Mouse (Mus musculus): ENCODE measurements at regions not wholly inside any gene's neighbourhood (a gene's known extent, or its start where the extent isn't known, plus 50 kb on each side); places are given as distances from the start of the nearest gene placed in this dataset.
A peak's percentile ranks its signal among the peaks of the same experiment; 100 is the strongest.

DNA sequence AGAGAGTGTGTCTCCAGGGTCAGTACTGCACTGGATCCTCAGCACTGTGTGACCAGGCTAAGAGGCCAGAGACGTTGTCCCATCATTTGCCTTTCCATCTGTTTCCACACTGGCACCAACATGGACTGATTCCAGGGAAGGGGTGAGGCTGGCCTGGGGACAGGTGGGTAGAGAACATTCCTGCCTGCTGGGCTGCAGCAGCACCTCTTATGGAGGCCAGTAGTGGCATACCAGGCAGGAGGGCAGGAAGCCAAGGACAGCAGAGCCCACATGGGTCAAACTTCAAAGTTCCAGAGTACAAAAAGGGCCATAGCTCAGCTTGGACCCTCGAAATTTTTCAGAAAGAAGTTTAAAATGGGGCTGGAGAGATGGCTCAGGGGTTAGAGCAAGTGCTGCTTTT, 115.4 kb upstream of the Ercc6l2 start:
- no peak for DNase-seq

DNA sequence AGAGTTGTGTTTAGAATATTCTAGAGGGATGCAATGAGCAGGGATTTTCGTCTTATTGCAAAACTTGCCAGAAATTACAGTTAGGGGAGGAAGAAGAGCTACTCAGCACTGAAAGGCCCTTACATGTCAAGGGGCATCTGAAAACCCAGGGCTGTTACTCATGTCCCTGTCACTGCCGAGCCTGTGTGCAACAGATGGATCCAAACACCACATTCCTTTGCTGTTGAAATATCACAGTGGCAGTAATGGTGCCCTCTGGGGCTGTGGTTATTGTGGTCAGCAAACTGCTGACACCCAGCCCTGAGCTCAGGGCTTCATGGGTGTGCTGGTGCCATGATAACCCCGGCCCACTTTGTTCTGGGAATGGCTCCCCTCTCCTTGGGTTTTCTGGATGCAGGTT, 114.3 kb upstream of the Ercc6l2 start:
- no peak for DNase-seq

DNA sequence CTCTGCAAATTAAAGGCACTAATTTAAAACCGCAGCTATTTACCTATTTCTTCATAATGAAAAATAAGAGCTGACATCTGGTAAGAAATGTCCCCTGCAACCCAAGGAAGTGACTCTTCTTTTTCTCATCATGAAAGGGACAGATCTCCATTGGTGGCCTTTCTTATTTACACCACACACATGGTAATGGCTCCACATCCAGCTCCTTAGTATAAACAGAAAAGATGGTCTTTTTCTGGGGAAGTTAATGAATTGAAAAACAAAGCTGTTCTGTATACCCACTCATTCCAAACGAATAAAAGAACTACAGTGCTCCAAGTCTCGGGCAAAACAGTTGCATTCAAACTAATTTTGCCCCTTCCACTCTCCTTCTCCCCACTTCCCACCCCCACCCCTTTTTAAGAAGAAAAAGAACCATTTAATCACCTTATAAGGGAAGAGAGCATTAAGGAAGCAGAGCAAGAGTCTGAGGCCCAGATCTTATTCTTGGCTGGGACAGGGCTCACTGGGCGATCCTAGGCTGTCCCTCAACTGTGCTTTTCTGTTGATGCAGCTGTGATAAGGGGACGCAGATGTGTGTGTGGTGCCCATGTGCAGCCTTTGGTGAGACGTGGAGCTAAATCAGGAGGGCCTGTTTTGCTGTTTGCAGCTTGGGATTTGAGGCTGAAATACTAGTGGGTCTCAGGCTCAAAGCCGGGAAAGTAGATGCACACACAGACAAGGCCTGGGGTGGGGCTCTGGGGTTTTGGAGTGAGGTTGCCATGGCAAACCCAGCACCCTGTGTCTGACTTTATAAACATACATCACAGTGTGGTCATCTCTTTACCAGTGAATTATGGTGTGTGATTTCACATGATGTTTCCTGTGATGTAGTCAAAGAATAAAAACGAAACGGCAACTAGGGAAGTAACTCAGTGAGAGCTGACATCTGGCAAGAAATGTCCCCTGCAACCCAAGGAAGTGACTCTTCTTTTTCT, 113.6 kb upstream of the Ercc6l2 start:
- no peak for DNase-seq

DNA sequence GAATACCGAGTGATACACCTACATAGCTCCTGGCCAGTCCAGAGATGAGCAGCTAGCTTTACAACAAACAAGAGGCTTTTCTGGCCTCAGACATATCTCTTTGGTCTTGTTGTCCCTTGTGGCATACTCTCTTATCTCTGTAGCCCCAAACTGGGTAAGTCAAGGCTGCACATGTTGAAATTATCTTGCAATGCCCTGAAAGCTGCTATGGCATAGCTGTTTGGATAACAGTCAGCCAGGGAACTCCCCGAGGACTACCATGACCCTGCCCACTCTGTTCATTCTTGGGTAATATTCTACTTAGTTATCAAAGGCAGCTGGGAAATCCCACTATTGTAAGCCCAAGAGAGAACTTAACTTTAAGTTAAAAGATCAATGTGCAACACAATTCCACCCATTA, 106.5 kb upstream of the Ercc6l2 start:
- no peak for DNase-seq

DNA sequence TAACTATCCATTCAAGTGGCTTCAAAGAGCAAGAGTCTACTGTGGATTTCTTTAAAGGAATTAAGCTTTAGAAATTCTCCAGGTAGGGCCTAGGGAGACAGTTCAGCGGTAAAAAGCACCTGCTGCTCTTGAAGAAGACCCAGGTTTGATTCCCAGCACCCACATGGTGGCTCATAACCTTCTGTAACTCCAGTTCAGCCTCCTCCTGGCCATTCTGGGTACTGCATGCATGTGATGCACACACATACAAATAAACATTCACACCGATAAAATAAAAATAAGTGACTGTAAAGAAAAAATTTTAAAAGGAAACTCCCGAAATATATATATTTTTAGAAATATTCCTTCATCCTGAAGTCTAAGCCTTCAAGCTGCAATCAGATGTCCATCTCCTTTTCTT, 101.9 kb upstream of the Ercc6l2 start:
- DNase-seq, result no peak

DNA sequence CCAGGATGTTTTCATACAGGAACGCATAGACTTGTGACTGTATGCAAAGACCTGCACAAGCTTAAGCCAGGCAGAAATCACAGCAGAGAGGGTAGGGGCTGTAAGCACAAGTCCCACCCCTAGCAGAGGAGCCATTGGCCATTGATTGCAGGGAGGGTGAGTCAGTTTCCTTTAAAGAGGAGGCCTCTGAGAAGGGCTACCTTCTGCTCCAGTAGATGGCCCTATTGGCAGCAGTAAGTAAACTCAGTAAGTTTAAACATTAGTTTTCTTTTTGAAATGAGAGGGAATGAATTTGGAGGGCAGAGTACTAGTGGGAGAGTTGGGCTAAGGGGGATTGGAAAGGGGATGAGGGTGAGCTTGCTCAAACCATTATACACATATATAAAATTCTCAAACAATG, 98.5 kb upstream of the Ercc6l2 start:
- DNase-seq, result no peak

DNA sequence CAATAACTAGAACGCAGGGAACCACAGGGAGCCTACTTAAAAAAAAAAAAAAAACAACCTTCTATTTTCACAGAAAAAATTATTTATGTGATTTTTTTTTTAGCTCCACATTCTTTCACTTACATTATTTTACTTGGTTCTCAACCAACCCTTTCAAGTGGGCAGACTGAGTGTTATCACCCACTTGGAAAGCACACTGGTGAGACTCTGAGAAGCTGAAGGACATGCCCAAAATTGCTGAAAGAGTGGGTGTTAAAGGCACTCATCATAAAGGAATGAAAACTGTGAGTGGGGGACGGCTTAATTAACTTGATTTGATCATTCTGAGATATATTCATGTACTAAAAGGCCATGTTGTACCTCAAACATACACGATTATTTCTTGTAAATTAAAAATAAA, 97.8 kb upstream of the Ercc6l2 start:
- DNase-seq, result no peak

DNA sequence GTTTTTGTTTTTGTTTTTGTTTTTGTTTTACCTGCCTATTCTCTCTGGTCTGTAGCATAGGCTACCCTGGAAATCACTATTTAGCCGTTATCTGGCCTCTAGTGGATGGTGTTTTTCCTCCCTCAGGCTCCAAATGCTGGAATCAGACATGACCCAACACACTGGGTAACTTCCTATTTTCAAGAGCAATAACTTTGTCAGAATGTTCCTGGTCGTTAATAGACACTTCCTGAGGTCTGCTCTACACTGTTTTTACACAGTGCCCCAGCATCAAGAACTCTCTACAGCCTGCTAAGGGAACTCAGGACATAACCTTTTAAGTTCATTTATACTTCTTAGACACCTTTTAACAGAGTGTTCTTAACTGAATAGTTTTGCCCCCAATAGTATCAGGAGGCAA, 96.3 kb upstream of the Ercc6l2 start:
- DNase-seq, result no peak

DNA sequence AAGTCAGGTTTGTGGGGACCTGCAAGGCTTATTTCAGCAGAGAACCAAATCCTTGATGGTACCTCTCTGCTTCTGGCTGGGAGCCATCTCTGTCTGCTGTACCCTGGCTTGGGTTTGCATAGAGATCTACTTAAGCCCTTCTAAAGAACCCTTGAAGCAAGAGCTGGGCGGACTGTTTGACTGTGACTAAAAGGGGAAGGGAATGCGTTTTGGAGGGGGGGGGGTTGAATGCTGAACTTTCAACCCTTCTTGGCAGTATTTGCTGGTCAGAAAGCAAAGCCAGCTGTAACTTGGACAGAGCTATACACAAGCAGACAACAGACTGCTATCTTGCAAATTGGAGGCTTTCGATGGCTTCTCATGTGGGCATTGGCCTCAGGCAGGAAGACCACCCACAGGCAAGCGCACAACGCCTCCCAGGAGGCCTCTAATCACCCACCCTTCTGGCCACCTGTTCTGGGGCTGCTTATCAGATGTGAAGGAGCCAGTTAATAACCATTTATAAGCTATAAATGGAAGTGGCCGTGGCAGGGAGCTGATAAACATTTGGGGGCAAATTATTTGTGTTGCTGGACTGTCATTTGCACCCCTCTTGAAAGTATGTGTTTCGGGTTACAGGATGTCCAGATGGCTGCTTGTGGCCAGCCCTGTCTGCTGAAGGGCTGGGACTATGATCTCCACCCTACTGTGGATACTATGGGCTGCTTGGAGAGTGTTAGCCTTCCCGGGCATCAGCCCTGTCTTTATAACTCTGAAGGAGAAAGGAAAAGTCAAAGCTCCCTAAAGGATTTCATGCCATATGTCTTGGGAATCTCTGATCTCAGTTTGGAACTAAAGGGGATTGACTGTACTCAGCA, 95.5 kb upstream of the Ercc6l2 start:
- no peak for DNase-seq

DNA sequence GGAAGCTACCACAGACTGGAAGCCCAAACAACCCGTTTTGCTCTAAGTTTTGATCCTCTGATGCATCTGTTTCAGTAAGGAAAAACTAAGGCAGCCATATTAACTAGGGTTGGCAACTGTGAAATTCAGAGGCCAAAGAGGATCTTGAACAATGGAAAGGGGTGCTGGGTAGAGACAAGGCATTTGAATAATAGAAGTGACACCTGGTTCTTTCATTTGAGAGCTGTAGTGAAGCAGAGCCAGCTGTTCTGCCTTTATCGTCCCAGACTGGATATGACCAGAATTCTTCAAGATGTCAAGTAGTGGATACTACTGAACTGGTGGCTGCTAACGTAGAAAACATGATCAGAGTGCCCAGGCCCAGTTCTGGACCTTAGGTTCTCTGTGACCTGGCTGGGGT, 94.4 kb upstream of the Ercc6l2 start:
- DNase-seq, result no peak

DNA sequence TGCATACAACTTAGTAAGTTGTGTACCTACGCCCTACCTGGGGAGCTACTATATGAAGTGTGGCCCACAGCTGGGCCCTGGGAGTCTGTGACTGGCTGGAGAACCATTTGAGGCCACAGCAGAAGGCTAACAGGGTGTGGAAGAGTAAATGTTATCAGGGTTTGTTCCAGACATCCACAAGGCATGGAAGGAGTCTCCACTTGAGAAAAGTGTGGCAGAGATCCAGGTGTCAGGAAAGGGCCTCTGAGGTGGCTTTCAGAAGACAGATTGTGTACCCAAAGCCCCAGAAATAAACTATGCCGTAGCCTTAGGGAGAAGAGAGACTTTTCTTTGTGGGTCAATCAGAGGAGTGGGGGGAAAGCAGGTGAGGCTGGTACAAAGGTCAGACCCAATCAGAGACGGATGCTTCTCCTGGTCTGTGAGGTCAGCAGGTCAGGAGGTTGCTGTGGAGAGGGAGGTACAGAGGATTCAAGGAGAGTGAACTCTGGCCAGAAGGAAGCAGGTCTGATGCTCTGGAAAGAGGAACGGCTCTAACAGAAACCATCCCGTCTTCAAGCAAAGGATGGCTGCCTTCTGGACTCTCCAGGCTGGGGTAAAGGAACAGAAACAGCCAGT, 93.9 kb upstream of the Ercc6l2 start:
- no peak for DNase-seq

DNA sequence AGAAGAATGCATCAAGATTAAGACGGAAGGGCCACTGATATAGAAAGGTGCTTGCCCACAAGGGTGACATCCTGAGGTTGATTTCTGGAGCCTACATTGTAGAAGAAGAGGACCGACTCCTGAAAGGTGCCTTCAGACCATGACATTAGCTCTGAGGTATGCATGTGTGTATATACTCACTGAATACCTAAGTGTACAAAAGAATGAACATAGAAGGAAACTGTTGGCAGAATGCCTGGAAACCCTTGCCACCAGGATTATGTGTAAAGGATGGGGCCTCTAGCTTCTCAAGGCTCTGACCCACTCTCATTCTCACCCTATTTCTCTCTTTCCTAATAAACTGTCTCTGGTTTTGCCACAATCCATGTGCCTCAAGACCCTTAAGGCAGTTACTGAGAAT, 90.7 kb upstream of the Ercc6l2 start:
- DNase-seq, result no peak

DNA sequence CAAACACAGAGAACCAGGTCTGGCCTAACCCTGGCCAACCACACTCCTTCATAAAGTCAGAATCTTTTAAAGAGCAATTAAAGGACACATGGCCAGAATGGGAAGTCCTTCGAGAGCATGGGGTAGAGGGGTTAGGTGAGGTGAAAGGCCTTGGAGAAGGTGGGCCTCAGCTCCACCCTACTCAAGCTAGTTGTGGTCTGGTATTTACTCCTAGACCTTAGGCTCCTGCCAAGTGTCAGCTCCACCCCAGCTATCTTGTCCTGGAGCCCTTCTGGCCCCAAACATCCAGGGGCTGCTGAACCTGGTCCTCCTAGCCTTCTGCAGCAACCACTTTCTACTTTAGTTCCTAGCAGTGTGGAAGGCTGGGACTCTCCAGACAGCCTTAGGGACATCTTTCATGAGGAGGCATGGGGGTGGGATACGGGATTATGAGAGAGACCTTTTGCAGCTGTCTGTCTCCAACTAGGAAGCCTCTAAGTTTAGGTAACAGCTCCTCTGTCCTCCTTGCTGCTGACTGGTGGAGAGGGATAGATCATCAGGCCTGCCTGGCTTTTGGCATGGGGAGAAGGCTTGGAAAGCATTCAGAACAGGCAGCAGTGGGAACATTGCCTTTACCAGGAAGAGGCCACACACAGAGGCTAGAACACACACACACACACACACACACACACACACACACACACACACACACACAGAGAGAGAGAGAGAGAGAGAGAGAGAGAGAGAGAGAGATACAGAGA, 90.0 kb upstream of the Ercc6l2 start:
- DNase-seq, result no peak

DNA sequence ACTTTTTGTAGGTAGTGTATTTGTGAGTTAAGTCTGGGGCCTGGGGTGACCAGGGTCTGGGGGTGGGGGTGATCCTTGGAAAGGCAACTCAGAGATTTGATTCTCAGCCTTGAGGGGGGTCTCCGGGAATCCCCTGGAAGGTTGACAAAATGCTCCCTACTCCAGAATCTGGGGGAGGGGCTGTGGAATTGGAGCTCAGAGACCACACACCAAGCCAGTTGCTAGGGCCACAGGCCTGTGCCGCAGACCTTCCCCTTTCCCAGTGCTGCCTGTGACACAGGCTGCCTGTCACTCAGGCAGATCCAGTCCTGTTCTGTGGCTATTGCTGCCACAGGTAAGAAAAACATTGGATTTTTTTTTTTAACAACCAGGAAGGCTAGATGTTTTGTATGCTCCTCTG, 89.0 kb upstream of the Ercc6l2 start:
- DNase-seq, result no peak

DNA sequence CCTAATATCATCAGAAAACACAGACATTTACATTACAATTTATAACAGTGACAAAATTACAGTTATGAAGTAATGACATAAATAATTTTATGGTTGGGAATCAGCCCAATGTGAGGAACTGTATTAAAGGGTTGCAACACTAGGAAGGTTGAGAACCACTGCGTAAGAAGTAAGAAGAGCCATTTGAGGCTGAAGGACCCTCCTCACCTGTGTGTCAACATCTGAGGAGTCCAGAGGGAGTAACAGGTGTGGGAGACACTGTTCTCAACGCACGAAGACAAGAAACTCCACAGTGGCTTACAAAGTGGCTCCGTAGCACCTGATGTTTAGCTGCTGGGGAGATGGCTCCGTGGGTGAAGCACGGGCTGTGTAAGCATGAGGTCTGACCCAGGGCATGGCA, 88.5 kb upstream of the Ercc6l2 start:
- DNase-seq, result no peak

DNA sequence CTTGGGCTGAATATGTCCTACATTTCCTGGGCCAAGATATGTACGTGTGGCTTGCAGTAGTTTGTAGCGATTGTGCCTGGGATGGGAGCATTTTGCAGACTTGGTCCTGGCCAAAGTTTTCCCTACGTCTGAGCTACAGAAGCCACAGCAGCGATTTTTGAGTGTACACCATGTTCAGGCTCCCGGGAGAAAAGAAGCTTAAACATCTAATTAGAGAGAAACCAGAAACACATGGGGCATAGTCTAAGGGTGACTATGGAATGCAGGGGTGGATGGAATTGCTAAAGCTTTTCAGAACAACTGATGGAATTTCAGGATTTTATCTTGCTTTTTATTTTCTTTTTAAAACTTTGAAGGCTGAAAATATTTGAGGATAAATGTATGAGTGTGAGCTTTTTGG, 79.3 kb upstream of the Ercc6l2 start:
- no peak for DNase-seq

DNA sequence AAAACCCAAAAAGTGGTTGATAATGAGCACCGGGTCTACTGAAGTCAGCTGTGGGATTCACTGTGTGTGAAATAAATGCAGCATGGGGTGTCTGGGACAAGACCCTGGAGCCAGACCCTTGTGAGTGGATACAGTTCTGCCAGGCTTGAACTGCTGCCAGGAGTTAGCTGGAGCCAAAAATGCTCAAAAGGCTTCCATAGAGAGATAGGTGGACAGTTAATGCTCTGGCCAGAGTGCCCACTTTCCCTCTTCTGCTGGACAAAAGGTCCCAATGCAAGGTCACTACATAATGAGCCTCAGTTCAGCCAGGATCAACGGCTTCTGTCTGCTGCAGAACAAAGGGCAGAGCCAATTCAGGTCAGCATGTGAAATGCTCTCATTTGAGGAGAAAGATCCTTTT, 73.2 kb upstream of the Ercc6l2 start:
- DNase-seq, result peak; percentile 17 to 21

DNA sequence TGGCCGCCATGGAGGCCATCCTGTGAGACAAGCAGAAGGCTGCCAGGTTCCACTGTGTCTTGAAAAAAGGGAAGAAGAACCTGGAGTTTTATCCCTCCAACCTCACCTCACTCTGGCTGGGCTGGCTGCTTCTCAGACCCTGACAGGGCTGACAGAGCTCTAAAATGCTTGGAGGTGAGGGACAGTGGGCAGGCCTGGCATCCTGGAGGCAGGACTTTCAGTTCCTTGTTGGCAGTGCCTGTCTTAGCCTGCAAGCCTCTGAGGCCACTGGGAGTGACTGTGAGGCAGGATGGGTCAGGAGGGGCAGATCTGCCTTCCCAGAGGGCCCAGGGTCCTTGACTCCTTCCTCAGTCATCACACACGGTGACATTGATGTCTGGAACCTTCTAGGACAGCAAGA, 66.3 kb upstream of the Ercc6l2 start:
- no peak for DNase-seq

DNA sequence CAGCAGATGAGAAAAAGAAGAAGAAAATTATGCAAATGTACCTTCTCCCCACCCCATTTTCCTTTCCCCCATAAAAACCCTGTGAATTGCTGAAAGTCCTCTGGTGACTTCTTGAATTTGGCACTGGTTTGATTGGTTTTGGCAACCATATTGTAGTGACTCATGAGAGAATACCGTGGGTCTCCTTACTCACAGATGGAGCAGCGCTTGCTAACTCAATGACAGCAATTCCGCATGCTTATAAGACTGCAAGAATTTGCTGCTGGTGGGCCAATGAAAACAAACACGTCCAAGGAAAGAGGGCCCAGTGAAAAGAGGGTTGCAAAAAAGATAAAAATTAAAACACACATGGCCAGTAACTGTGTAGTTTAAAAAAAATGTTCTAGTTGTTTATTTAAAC, 65.0 kb upstream of the Ercc6l2 start:
- DNase-seq, result peak; percentile 8 to 23

DNA sequence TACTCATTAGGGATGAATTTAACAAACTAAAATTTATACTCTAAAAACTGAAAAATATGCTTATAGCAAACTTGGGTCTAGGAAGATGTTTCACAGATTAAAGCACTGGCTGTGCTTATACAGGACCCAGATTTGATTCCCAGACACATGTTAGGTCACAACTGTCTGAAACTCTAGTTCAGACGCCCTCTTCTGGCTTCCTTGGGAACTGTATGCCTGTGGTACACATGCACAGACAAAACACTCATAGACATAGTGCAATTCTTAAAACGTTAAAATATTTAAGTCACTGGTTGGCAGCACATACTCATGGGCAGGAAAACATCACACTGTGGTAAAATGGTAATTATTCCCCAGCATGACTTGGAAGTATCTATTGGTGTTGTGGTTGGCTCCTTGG, 63.8 kb upstream of the Ercc6l2 start:
- DNase-seq, result no peak

DNA sequence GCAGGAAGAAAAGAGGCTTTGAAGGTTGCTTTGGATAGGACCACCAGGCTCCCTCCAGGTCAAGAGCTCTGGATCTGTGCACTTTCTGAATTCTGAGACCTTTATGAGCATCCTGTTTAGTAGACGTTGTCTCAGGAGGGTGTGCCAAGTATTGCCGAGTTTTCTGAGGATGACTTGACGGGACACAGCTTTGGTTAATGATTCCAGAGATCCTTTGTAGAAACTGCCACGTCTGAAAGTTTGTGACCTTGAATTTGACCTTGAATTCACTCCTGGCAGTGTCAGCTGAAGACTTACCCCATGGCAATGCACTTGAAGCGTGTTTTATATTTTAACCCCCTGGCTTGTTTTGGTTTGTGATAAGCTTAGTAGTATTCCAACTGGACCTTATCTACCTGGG, 58.0 kb upstream of the Ercc6l2 start:
- DNase-seq, result no peak

DNA sequence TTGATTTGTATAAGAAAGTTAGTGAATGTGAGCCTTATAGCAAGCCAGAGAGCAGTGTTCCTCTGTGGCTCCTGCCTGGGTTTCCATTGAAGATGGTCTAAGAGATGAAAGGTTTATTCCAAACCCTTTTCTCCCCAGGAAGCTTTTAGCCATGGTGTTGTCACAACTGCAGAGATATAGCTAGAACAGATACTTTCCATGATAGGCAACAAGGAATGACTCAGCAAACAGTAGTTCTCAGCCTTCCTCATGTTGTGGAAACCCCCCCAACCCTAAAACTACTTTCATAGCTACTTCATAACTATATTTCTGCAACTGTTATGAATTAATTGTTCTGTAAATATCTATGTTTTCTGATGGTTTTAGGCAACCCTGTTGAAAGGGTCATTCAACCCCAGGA, 53.5 kb upstream of the Ercc6l2 start:
- DNase-seq, result no peak
